13 mouse cellular contexts compared by ENCODE assay signal in genomic region chr2:35637880-35638535, GRCm38 (mm10).
DNase-seq lines count a peak whose midpoint lies in the region; ATAC-seq lines count a peak whose summit lies in the region.
"Had no signal": no experiment of that assay in that cellular context is flagged by ENCODE, and none has a peak within 500 bp of the region (broad histone marks: within the 10 kb centered on the region; RNA-seq: fewer than 3 reads in every experiment).

No protein-coding gene starts in this region.

- H3K27me3 ChIP-seq in forebrain, embryonic 12.5 days: no peaks in the 10 kb centered on the region
- H3K27me3 ChIP-seq in hindbrain, embryonic 16.5 days (replicated peaks; ENCODE audit: control insufficient read depth, insufficient read depth, low read length): no peaks in the 10 kb centered on the region
- no peaks in the 10 kb centered on the region for H3K27me3 ChIP-seq in neural tube, embryonic 13.5 days

- intact Hi-C loops in left cerebral cortex, postnatal 25 days (cut with DNase I): no loop called here
- intact Hi-C loops in left cerebral cortex, postnatal 36 days (cut with DNase I): no loop called here

- WGBS in forebrain, embryonic 12.5 days: 67% methylated on average over 13 of the region's 13 CpGs
- WGBS in hindbrain, embryonic 16.5 days: 33% methylated on average over 13 of the region's 13 CpGs
- WGBS in neural tube, embryonic 13.5 days: 56% methylated on average over 13 of the region's 13 CpGs

- peaks cover 13% of the 10 kb centered on the region for H3K4me1 ChIP-seq in forebrain, embryonic 12.5 days
- H3K4me1 ChIP-seq in hindbrain, embryonic 16.5 days (ENCODE audit: control insufficient read depth, insufficient read depth, low read depth, low read length): no peaks in the 10 kb centered on the region; the same call in none of the 2 replicates
- H3K4me1 ChIP-seq in neural tube, embryonic 13.5 days (replicated peaks): peaks cover 11% of the 10 kb centered on the region; the same call in 1 of the 2 replicates

- 0 out of 2 replicates have a peak overlapping the region, but pooled peaks have one; percentile 44 for H3K27ac ChIP-seq in forebrain, embryonic 12.5 days
- H3K27ac ChIP-seq in hindbrain, embryonic 16.5 days (ENCODE audit: low read depth, low read length): peak overlapping the region; percentile 64
- 0 out of 2 replicates have a peak overlapping the region, but pooled peaks have one; percentile 18 for H3K27ac ChIP-seq in neural tube, embryonic 13.5 days (replicated peaks)

- no peaks in the 10 kb centered on the region for H3K9me3 ChIP-seq in forebrain, embryonic 12.5 days
- H3K9me3 ChIP-seq in hindbrain, embryonic 16.5 days (ENCODE audit: control insufficient read depth, low read length): no peaks in the 10 kb centered on the region
- H3K9me3 ChIP-seq in neural tube, embryonic 13.5 days: no peaks in the 10 kb centered on the region

- peak; percentile 81 for ATAC-seq in forebrain, embryonic 12.5 days (ENCODE audit: low FRiP score)
- peak; percentile 84 for ATAC-seq in hindbrain, embryonic 16.5 days
- ATAC-seq in neural tube, embryonic 13.5 days (ENCODE audit: low read depth): 0 out of 2 replicates have a peak, but pooled peaks have one; percentile 32
- ATAC-seq: intestine, embryonic 16.5 days; lung, postnatal 0 days had no signal

- no peak overlapping the region for H3K4me2 ChIP-seq in forebrain, embryonic 12.5 days
- H3K4me2 ChIP-seq in hindbrain, embryonic 16.5 days (ENCODE audit: low read length): peak overlapping the region; percentile 30
- H3K4me2 ChIP-seq in neural tube, embryonic 13.5 days: no peak overlapping the region

- peaks cover 8% of the 10 kb centered on the region; the same call in 1 of the 2 replicates for H3K36me3 ChIP-seq in forebrain, embryonic 12.5 days (replicated peaks)
- H3K36me3 ChIP-seq in hindbrain, embryonic 16.5 days (ENCODE audit: control insufficient read depth, insufficient read depth, low read length): no peaks in the 10 kb centered on the region
- H3K36me3 ChIP-seq in neural tube, embryonic 13.5 days: no peaks in the 10 kb centered on the region

- no peak overlapping the region for H3K9ac ChIP-seq in forebrain, embryonic 12.5 days
- H3K9ac ChIP-seq in hindbrain, embryonic 16.5 days (ENCODE audit: low read depth, low read length): no peak overlapping the region
- no peak overlapping the region for H3K9ac ChIP-seq in neural tube, embryonic 13.5 days

- peak; percentile 56 to 68 for DNase-seq in left cerebral cortex, postnatal 25 days (ENCODE audit: low spot score in 2 of 2)
- DNase-seq in left cerebral cortex, postnatal 36 days (ENCODE audit: low spot score in 2 of 2): no peak
- no peak for DNase-seq in cerebellum, adult 18-20 months
- no peak for DNase-seq in embryo, embryonic 9.5 days (ENCODE audit: extremely low spot score)
- DNase-seq: adrenal gland, postnatal 25 days; cerebellum, adult 2 months; embryo, embryonic 11 days; thymus, postnatal 25 days had no signal

- no peak overlapping the region for H3K4me3 ChIP-seq in forebrain, embryonic 12.5 days (replicated peaks)
- H3K4me3 ChIP-seq in hindbrain, embryonic 16.5 days (ENCODE audit: low read length): no peak overlapping the region
- no peak overlapping the region for H3K4me3 ChIP-seq in neural tube, embryonic 13.5 days

Comparison
In these comparisons a context has a peak if more than half of its experiments do, and no peak if none do; other contexts are left out.
1. DNase-seq: peak in left cerebral cortex, postnatal 25 days (2 of 2); none in left cerebral cortex, postnatal 36 days (0 of 2), cerebellum, adult 18-20 months (0 of 2) and embryo, embryonic 9.5 days (single experiment).
2. ATAC-seq: peak in every context shown above with its lines; median percentile 84 in hindbrain, embryonic 16.5 days; 81 in forebrain, embryonic 12.5 days; 32 in neural tube, embryonic 13.5 days.
3. Peak in every context shown above with its lines, with median percentiles within 50 percentile points of each other: H3K27ac ChIP-seq.